Mouse (Mus musculus) cerebellum, adult 2 months (tissue): ENCODE measurements around the gene Arl6ip4.

Source experiments
- CTCF ChIP-seq: fragments of 200-500 bp; IDR thresholded peaks from 2 replicates; pipeline ENCODE4 v1.5.1; 2011; ENCODE audit warnings: low read depth, mild to moderate bottlenecking, control low read depth, low read length, moderate library complexity, borderline replicate concordance; ENCODE audit not compliant: insufficient read depth
- POLR2A ChIP-seq: fragments of 200-500 bp; IDR thresholded peaks from 2 replicates; pipeline ENCODE4 v1.6.1; 2011; ENCODE audit warnings: low read length, control low read depth, borderline replicate concordance; ENCODE audit not compliant: insufficient read depth

- TF ChIP-seq CTCF (no peak), POLR2A (no peak)
These were observed 22.2 kb downstream of the Arl6ip4 start for GRCm38 (mm10) chr5:124138066-124138465.
